Comparison of ENCODE assay signal across 21 mouse cellular contexts in genomic region chr13:51840702-51841101, GRCm38 (mm10). TPM values are rescaled to one million over a fixed set of nuclear protein-coding genes. Genes with fewer than 3 reads are reported as not detected.
DNase-seq lines count a peak whose midpoint lies in the region; ATAC-seq and TF ChIP-seq lines count a peak whose summit lies in the region.
"Had no signal": no experiment of that assay in that cellular context is flagged by ENCODE, and none has a peak within 500 bp of the region (broad histone marks: within the 10 kb centered on the region; RNA-seq: fewer than 3 reads in every experiment).

No protein-coding gene starts in this region.

- no peak overlapping the region for H3K4me2 ChIP-seq in midbrain, embryonic 11.5 days
- H3K4me2 ChIP-seq in midbrain, postnatal 0 days (ENCODE audit: low read depth, low read length, poor library complexity, severe bottlenecking): no peak overlapping the region
- H3K4me2 ChIP-seq in liver, embryonic 12.5 days: peak overlapping the region; percentile 69
- H3K4me2 ChIP-seq in liver, embryonic 16.5 days (ENCODE audit: low read depth, low read length): peak overlapping the region; percentile 58
- H3K4me2 ChIP-seq: embryonic facial prominence, embryonic 15.5 days; heart, embryonic 15.5 days; hindbrain, embryonic 14.5 days had no signal

- DNase-seq in midbrain, embryonic 11.5 days (ENCODE audit: low spot score, missing footprints): peak; percentile 84
- DNase-seq in midbrain, postnatal 0 days (ENCODE audit: low spot score): no peak
- no peak for DNase-seq in urinary bladder, adult 2 months (ENCODE audit: low spot score)
- DNase-seq in kidney, postnatal 10 days: no peak
- DNase-seq: adrenal gland, adult 8-10 months; adrenal gland, postnatal 36 days; cerebellum, adult 8-10 months; cerebellum, postnatal 14 days; embryo, embryonic 11 days; gastrocnemius, adult 2 months; gastrocnemius, postnatal 25 days; heart, adult 11 months; heart, postnatal 14 days had no signal

- H3K36me3 ChIP-seq in midbrain, embryonic 11.5 days (ENCODE audit: control insufficient read depth, insufficient read depth, low read length): no peaks in the 10 kb centered on the region
- no peaks in the 10 kb centered on the region for H3K36me3 ChIP-seq in midbrain, postnatal 0 days (ENCODE audit: insufficient read depth, low read length)
- no peaks in the 10 kb centered on the region for H3K36me3 ChIP-seq in liver, embryonic 12.5 days
- no peaks in the 10 kb centered on the region for H3K36me3 ChIP-seq in liver, embryonic 16.5 days (ENCODE audit: control insufficient read depth, insufficient read depth)
- H3K36me3 ChIP-seq: embryonic facial prominence, embryonic 15.5 days; forebrain, embryonic 10.5 days; heart, embryonic 15.5 days; hindbrain, embryonic 10.5 days had no signal

- H3K4me1 ChIP-seq in midbrain, embryonic 11.5 days (ENCODE audit: control insufficient read depth, insufficient read depth, low read length): peaks cover 23% of the 10 kb centered on the region
- peaks cover 3% of the 10 kb centered on the region; the same call in 1 of the 2 replicates for H3K4me1 ChIP-seq in midbrain, postnatal 0 days (ENCODE audit: insufficient read depth, low read length)
- peaks cover 64% of the 10 kb centered on the region for H3K4me1 ChIP-seq in liver, embryonic 12.5 days
- peaks cover 46% of the 10 kb centered on the region for H3K4me1 ChIP-seq in liver, embryonic 16.5 days (ENCODE audit: control insufficient read depth, low read depth, low read length)

- TF ChIP-seq CTCF in midbrain, postnatal 0 days (IDR thresholded peaks at IDR 0.05): no peak

- ATAC-seq in midbrain, embryonic 11.5 days (ENCODE audit: low FRiP score): no peak
- ATAC-seq in midbrain, postnatal 0 days (ENCODE audit: low FRiP score): no peak
- ATAC-seq in liver, embryonic 12.5 days: peak; percentile 25; the same call in 1 of the 2 replicates
- no peak for ATAC-seq in liver, embryonic 16.5 days (ENCODE audit: low read depth)
- ATAC-seq: forebrain, embryonic 14.5 days had no signal

- H3K4me3 ChIP-seq in midbrain, embryonic 11.5 days (ENCODE audit: low read depth, low read length): no peak overlapping the region
- no peak overlapping the region for H3K4me3 ChIP-seq in midbrain, postnatal 0 days (ENCODE audit: low read depth, low read length)
- peak overlapping the region; percentile 15; the same call in 1 of the 2 replicates for H3K4me3 ChIP-seq in liver, embryonic 12.5 days
- no peak overlapping the region for H3K4me3 ChIP-seq in liver, embryonic 16.5 days (ENCODE audit: low read depth, low read length)
- H3K4me3 ChIP-seq: embryonic facial prominence, embryonic 15.5 days; gastrocnemius, adult 2 months; heart, embryonic 15.5 days had no signal

- no peaks in the 10 kb centered on the region for H3K9me3 ChIP-seq in midbrain, embryonic 11.5 days (ENCODE audit: control insufficient read depth, low read length)
- no peaks in the 10 kb centered on the region for H3K9me3 ChIP-seq in midbrain, postnatal 0 days (ENCODE audit: low read length)
- no peaks in the 10 kb centered on the region for H3K9me3 ChIP-seq in liver, embryonic 12.5 days (replicated peaks)
- H3K9me3 ChIP-seq in liver, embryonic 16.5 days (replicated peaks; ENCODE audit: control insufficient read depth, low read length): no peaks in the 10 kb centered on the region
- H3K9me3 ChIP-seq: embryonic facial prominence, embryonic 15.5 days; forebrain, embryonic 10.5 days; heart, embryonic 15.5 days; hindbrain, embryonic 10.5 days had no signal

- no peak overlapping the region for H3K9ac ChIP-seq in midbrain, embryonic 11.5 days (ENCODE audit: low read length)
- no peak overlapping the region for H3K9ac ChIP-seq in midbrain, postnatal 0 days (replicated peaks; ENCODE audit: low read length, poor library complexity, severe bottlenecking)
- H3K9ac ChIP-seq in liver, embryonic 12.5 days: peak overlapping the region; percentile 56
- H3K9ac ChIP-seq in liver, embryonic 16.5 days (ENCODE audit: low read depth, low read length): peak overlapping the region; percentile 21; the same call in 1 of the 2 replicates
- H3K9ac ChIP-seq: embryonic facial prominence, embryonic 15.5 days; heart, embryonic 15.5 days; hindbrain, embryonic 14.5 days had no signal

- peaks cover 55% of the 10 kb centered on the region for H3K27me3 ChIP-seq in midbrain, embryonic 11.5 days (ENCODE audit: control insufficient read depth, insufficient read depth, low read length)
- H3K27me3 ChIP-seq in midbrain, postnatal 0 days (ENCODE audit: insufficient read depth, low read length): peaks cover 32% of the 10 kb centered on the region
- H3K27me3 ChIP-seq in liver, embryonic 12.5 days (replicated peaks): peaks cover 7% of the 10 kb centered on the region
- H3K27me3 ChIP-seq in liver, embryonic 16.5 days (ENCODE audit: control insufficient read depth, insufficient read depth, low read depth, low read length): no peaks in the 10 kb centered on the region

- 48% methylated on average over 6 of the region's 6 CpGs for WGBS in midbrain, embryonic 11.5 days
- 45% methylated on average over 6 of the region's 6 CpGs for WGBS in midbrain, postnatal 0 days
- WGBS in liver, embryonic 12.5 days (ENCODE audit: insufficient replicate concordance): 28% methylated on average over 6 of the region's 6 CpGs
- WGBS in liver, embryonic 16.5 days (ENCODE audit: insufficient replicate concordance): 24% methylated on average over 6 of the region's 6 CpGs

- H3K27ac ChIP-seq in midbrain, embryonic 11.5 days (ENCODE audit: low read depth, low read length): no peak overlapping the region
- no peak overlapping the region for H3K27ac ChIP-seq in midbrain, postnatal 0 days (ENCODE audit: low read depth, low read length)
- H3K27ac ChIP-seq in liver, embryonic 12.5 days: peak overlapping the region; percentile 87
- H3K27ac ChIP-seq in liver, embryonic 16.5 days (ENCODE audit: low read length): peak overlapping the region; percentile 50
- H3K27ac ChIP-seq: embryonic facial prominence, embryonic 15.5 days; gastrocnemius, adult 2 months; heart, embryonic 15.5 days; hindbrain, embryonic 14.5 days had no signal

RNA-seq across cellular contexts. Expression of gene Gadd45g, which starts 5.8 kb away (rescaled TPM):
- polyA plus RNA-seq in midbrain, embryonic 11.5 days (2014; fragmentation: Nextera tagmentation; extraction: Ambion mirVana): 252 and 256 TPM in 2 replicates
- 7.3 and 10.3 TPM in 2 replicates for total RNA-seq in midbrain, postnatal 0 days (2014; rRNA removed)
- polyA plus RNA-seq in midbrain, postnatal 0 days (2015; fragmentation: Nextera tagmentation; extraction: Ambion mirVana): 20.4 and 23.3 TPM in 2 replicates
- polyA plus RNA-seq in liver, embryonic 12.5 days (2016; fragmentation: Nextera tagmentation; extraction: Ambion mirVana): 22.2 and 23.3 TPM in 2 replicates
- 11.2 and 11.7 TPM in 2 replicates for polyA plus RNA-seq in liver, embryonic 16.5 days (2015; fragmentation: Nextera tagmentation; extraction: Ambion mirVana)
- 68.6 and 122 TPM in 2 replicates for polyA plus RNA-seq in urinary bladder, adult 2 months (2012; rRNA removed)

RNA-seq across cellular contexts. Expression of gene Sema4d, which starts 47.2 kb away (rescaled TPM):
- polyA plus RNA-seq in midbrain, embryonic 11.5 days (2014; fragmentation: Nextera tagmentation; extraction: Ambion mirVana): 4.9 and 5.0 TPM in 2 replicates
- 19.3 and 19.8 TPM in 2 replicates for total RNA-seq in midbrain, postnatal 0 days (2014; rRNA removed)
- 13.6 and 13.7 TPM in 2 replicates for polyA plus RNA-seq in midbrain, postnatal 0 days (2015; fragmentation: Nextera tagmentation; extraction: Ambion mirVana)
- 10.8 TPM in 2 replicates for polyA plus RNA-seq in liver, embryonic 12.5 days (2016; fragmentation: Nextera tagmentation; extraction: Ambion mirVana)
- 3.7 and 4.1 TPM in 2 replicates for polyA plus RNA-seq in liver, embryonic 16.5 days (2015; fragmentation: Nextera tagmentation; extraction: Ambion mirVana)
- 6.1 and 8.1 TPM in 2 replicates for polyA plus RNA-seq in urinary bladder, adult 2 months (2012; rRNA removed)

Comparison
In these comparisons a context has a peak if more than half of its experiments do, and no peak if none do; other contexts are left out.
1. H3K27ac ChIP-seq: peak in liver, embryonic 12.5 days (single experiment) and liver, embryonic 16.5 days (single experiment); none in midbrain, embryonic 11.5 days (single experiment) and midbrain, postnatal 0 days (single experiment).
2. H3K4me2 ChIP-seq: peak in liver, embryonic 12.5 days (single experiment) and liver, embryonic 16.5 days (single experiment); none in midbrain, embryonic 11.5 days (single experiment) and midbrain, postnatal 0 days (single experiment).
3. H3K9ac ChIP-seq: peak in liver, embryonic 12.5 days (single experiment) and liver, embryonic 16.5 days (single experiment); none in midbrain, embryonic 11.5 days (single experiment) and midbrain, postnatal 0 days (single experiment).